Mouse (Mus musculus) forebrain, embryonic 11.5 days (tissue): ENCODE measurements around the gene Igsf10. TPM values are rescaled to one million over a fixed set of nuclear protein-coding genes. Genes with fewer than 3 reads are reported as not detected.
A peak's percentile ranks its signal among the peaks of the same experiment; 100 is the strongest.
"Not testable (repeated sequence)": the region's sequence is repeated elsewhere in the genome, so short reads cannot be mapped to it uniquely, and the experiment has no call there.

Experiments
- ATAC-seq: fragments of 200-750 bp; cut with Nextera tagmentation; replicated peaks from 2 replicates; pipeline ENCODE4 v1.8.0; 2017; ENCODE audit warnings: moderate TSS enrichment; ENCODE audit not compliant: low FRiP score
- DNase-seq: peaks from one replicate; pipeline ENCODE4 v3.0.0-alpha.2; 2017; ENCODE audit warnings: low spot score
- H3K27ac ChIP-seq: fragments of 300-500 bp; sonication (generic); 2 replicates; pipeline ENCODE4 v1.5.1; 2014; ENCODE audit warnings: low read depth, low read length
- H3K27me3 ChIP-seq: fragments of 300-500 bp; sonication (generic); 2 replicates; pipeline ENCODE4 v1.6.1; 2014; ENCODE audit warnings: mild to moderate bottlenecking, low read length, mixed read lengths; ENCODE audit not compliant: control insufficient read depth, insufficient read depth
- H3K36me3 ChIP-seq: fragments of 300-500 bp; sonication (generic); 2 replicates; pipeline ENCODE4 v1.6.1; 2014; ENCODE audit warnings: mild to moderate bottlenecking, low read length, moderate library complexity, mixed read lengths; ENCODE audit not compliant: control insufficient read depth, insufficient read depth
- H3K4me1 ChIP-seq: fragments of 300-500 bp; sonication (generic); replicated peaks from 2 replicates; pipeline ENCODE4 v1.6.1; 2014; ENCODE audit warnings: low read length, mixed read lengths; ENCODE audit not compliant: control insufficient read depth, insufficient read depth
- H3K4me2 ChIP-seq: fragments of 300-500 bp; sonication (generic); 2 replicates; pipeline ENCODE4 v1.6.1; 2014; ENCODE audit warnings: low read depth, mild to moderate bottlenecking, low read length, moderate library complexity, mixed read lengths; ENCODE audit not compliant: severe bottlenecking
- H3K4me3 ChIP-seq: fragments of 300-500 bp; sonication (generic); 2 replicates; pipeline ENCODE4 v1.5.1; 2014; ENCODE audit warnings: low read depth, low read length
- H3K9ac ChIP-seq: fragments of 300-500 bp; sonication (generic); 2 replicates; pipeline ENCODE4 v1.6.1; 2014; ENCODE audit warnings: low read length
- H3K9me3 ChIP-seq: fragments of 300-500 bp; sonication (generic); 2 replicates; pipeline ENCODE4 v1.6.1; 2016; ENCODE audit warnings: low read length, mixed read lengths; ENCODE audit not compliant: control insufficient read depth
- WGBS: fragments of 180-500 bp; shearing (Covaris S2); extraction: QIAGEN DNeasy Blood & Tissue Kit; methylation state at CpG from one replicate; pipeline ENCODE4 v1.1.7; 2014; 5-methylcytosine and 5-hydroxymethylcytosine counted together
- polyA plus RNA-seq: library from polyadenylated mRNA; unstranded; fragments of >200 nt; fragmentation: Nextera tagmentation; extraction: Ambion mirVana; gene quantifications from 2 replicates; pipeline ENCODE4 v1.2.1, GENCODE M21; 2014

The Igsf10 gene
- 3.1 and 3.2 TPM in 2 replicates for polyA plus RNA-seq

- H3K27ac ChIP-seq, result no peak within 1 kb of the TSS
- DNase-seq (peak; percentile 91), ATAC-seq (peak; percentile 98)
- peak within 1 kb of the TSS; percentile 58 for H3K4me2 ChIP-seq
- no peaks in the 10 kb centered on the region for H3K4me1 ChIP-seq
- WGBS, result 4% methylated on average over 23 of the region's 23 CpGs
- no peaks in the 10 kb centered on the region for H3K9me3 ChIP-seq
- no peaks in the 10 kb centered on the region for H3K36me3 ChIP-seq
- H3K27me3 ChIP-seq, result no peaks in the 10 kb centered on the region
- peak within 1 kb of the TSS; percentile 52 for H3K4me3 ChIP-seq
- peak within 1 kb of the TSS; percentile 66 for H3K9ac ChIP-seq
These were observed at the start of gene Igsf10 for GRCm38 (mm10) chr3:59344065-59344905. TSS of gene Igsf10 (minus strand) at chr3:59344394.

- Histone ChIP-seq H3K27ac (no peak overlapping the region), H3K27me3 (no peaks in the 10 kb centered on the region), H3K9me3 (no peaks in the 10 kb centered on the region), H3K36me3 (no peaks in the 10 kb centered on the region), H3K9ac (no peak overlapping the region), H3K4me1 (no peaks in the 10 kb centered on the region), H3K4me2 (no peak overlapping the region), H3K4me3 (no peak overlapping the region)
- no peak for DNase-seq
- 81% methylated on average over 1 of the region's 1 CpGs for WGBS
- ATAC-seq, result no peak
These were observed 41.4 kb upstream of the Igsf10 start for GRCm38 (mm10) chr3:59385553-59385952.

- Histone ChIP-seq H3K9me3 (no peaks in the 10 kb centered on the region), H3K36me3 (no peaks in the 10 kb centered on the region), H3K9ac (no peak overlapping the region), H3K27ac (no peak overlapping the region), H3K27me3 (no peaks in the 10 kb centered on the region), H3K4me1 (no peaks in the 10 kb centered on the region), H3K4me3 (no peak overlapping the region), H3K4me2 (no peak overlapping the region)
- no peak for ATAC-seq
- 88% methylated on average over 3 of the region's 3 CpGs for WGBS
- no peak for DNase-seq
These were observed 40.8 kb upstream of the Igsf10 start for GRCm38 (mm10) chr3:59385000-59385399.

- no peaks in the 10 kb centered on the region for H3K9me3 ChIP-seq
- WGBS, result 77% methylated on average over 2 of the region's 2 CpGs
- DNase-seq (no peak), ATAC-seq (no peak)
- no peak overlapping the region for H3K4me2 ChIP-seq
- H3K36me3 ChIP-seq, result no peaks in the 10 kb centered on the region
- H3K4me1 ChIP-seq, result no peaks in the 10 kb centered on the region
- H3K27ac ChIP-seq, result no peak overlapping the region
- no peaks in the 10 kb centered on the region for H3K27me3 ChIP-seq
- no peak overlapping the region for H3K9ac ChIP-seq
- no peak overlapping the region for H3K4me3 ChIP-seq
These were observed 40.1 kb upstream of the Igsf10 start for GRCm38 (mm10) chr3:59384321-59384720.

- H3K36me3 ChIP-seq, H3K4me3 ChIP-seq, H3K9me3 ChIP-seq, H3K9ac ChIP-seq, H3K4me1 ChIP-seq, DNase-seq, ATAC-seq, H3K4me2 ChIP-seq, H3K27me3 ChIP-seq, H3K27ac ChIP-seq: not testable (repeated sequence)
- WGBS, result 90% methylated on average over 1 of the region's 1 CpGs
These were observed 34.6 kb upstream of the Igsf10 start for GRCm38 (mm10) chr3:59378791-59379190.

GRCm38 (mm10) chr3:59361895-59362294 lies 17.7 kb upstream of the Igsf10 start:
- Histone ChIP-seq H3K4me1 (no peaks in the 10 kb centered on the region), H3K9ac (no peak overlapping the region), H3K27ac (no peak overlapping the region), H3K36me3 (no peaks in the 10 kb centered on the region), H3K27me3 (no peaks in the 10 kb centered on the region), H3K4me2 (no peak overlapping the region), H3K9me3 (no peaks in the 10 kb centered on the region), H3K4me3 (no peak overlapping the region)
- DNase-seq (no peak), ATAC-seq (no peak)
- 84% methylated on average over 1 of the region's 1 CpGs for WGBS

GRCm38 (mm10) chr3:59360102-59360501 lies 15.9 kb upstream of the Igsf10 start:
- ATAC-seq, result no peak
- no peak overlapping the region for H3K27ac ChIP-seq
- H3K27me3 ChIP-seq, result no peaks in the 10 kb centered on the region
- DNase-seq, result no peak
- H3K4me2 ChIP-seq, result no peak overlapping the region
- H3K9ac ChIP-seq, result no peak overlapping the region
- no peaks in the 10 kb centered on the region for H3K9me3 ChIP-seq
- no peaks in the 10 kb centered on the region for H3K4me1 ChIP-seq
- no peaks in the 10 kb centered on the region for H3K36me3 ChIP-seq
- no peak overlapping the region for H3K4me3 ChIP-seq

- Histone ChIP-seq H3K36me3 (no peaks in the 10 kb centered on the region), H3K9ac (no peak overlapping the region), H3K4me2 (no peak overlapping the region), H3K27ac (no peak overlapping the region), H3K4me3 (no peak overlapping the region), H3K27me3 (no peaks in the 10 kb centered on the region), H3K9me3 (no peaks in the 10 kb centered on the region), H3K4me1 (no peaks in the 10 kb centered on the region)
- DNase-seq (no peak), ATAC-seq (no peak)
- WGBS, result 84% methylated on average over 3 of the region's 3 CpGs
These were observed 10.0 kb upstream of the Igsf10 start for GRCm38 (mm10) chr3:59354156-59354555.

- no peaks in the 10 kb centered on the region for H3K36me3 ChIP-seq
- H3K4me2 ChIP-seq, result no peak overlapping the region
- no peak overlapping the region for H3K27ac ChIP-seq
- H3K4me1 ChIP-seq, result no peaks in the 10 kb centered on the region
- H3K9ac ChIP-seq, result no peak overlapping the region
- no peak overlapping the region for H3K4me3 ChIP-seq
- no peaks in the 10 kb centered on the region for H3K27me3 ChIP-seq
- no peak for DNase-seq
- H3K9me3 ChIP-seq, result no peaks in the 10 kb centered on the region
- no peak for ATAC-seq
These were observed 7.6 kb upstream of the Igsf10 start for GRCm38 (mm10) chr3:59351768-59352167.
